Mouse (Mus musculus) MEL (cell line): Measurements from ENCODE around the gene Mapk10. TPM values are rescaled to one million over a fixed set of nuclear protein-coding genes. Genes with fewer than 3 reads are reported as not detected.

ENCODE experiments used
- DNase-seq: peaks from one replicate; pipeline ENCODE4 v3.0.0; 2011; ENCODE audit warnings: low read depth, low spot score
- H3K27ac ChIP-seq: 2 replicates; pipeline ENCODE4 v1.5.1; 2012; ENCODE audit warnings: low read depth, mild to moderate bottlenecking, control low read depth, low read length, moderate library complexity; ENCODE audit not compliant: control insufficient read depth
- H3K27me3 ChIP-seq, 2 experiments: fragments of 150-350 bp in 1 of 2; sonication (generic) in 1 of 2; 2 replicates each; pipeline ENCODE4 v1.6.1; 2012; ENCODE audit warnings: low read length in 2 of 2, mild to moderate bottlenecking in 2 of 2, improper control_type of control experiment in 1 of 2, moderate library complexity in 1 of 2; ENCODE audit not compliant: insufficient read depth in 2 of 2, control insufficient read depth in 1 of 2
- H3K36me3 ChIP-seq, 2 experiments: 2 replicates each; pipeline ENCODE4 v1.6.1; 2012 to 2014; ENCODE audit warnings: low read length in 2 of 2, improper control_type of control experiment in 1 of 2, inconsistent platforms in 1 of 2, mild to moderate bottlenecking in 1 of 2; ENCODE audit not compliant: insufficient read depth in 2 of 2, control insufficient read depth in 1 of 2
- H3K4me1 ChIP-seq, 2 experiments: fragments of 150-350 bp in 1 of 2; sonication (generic) in 1 of 2; 2 replicates each; pipeline ENCODE4 v1.6.1; 2012; ENCODE audit warnings: low read length in 2 of 2, improper control_type of control experiment in 1 of 2, mild to moderate bottlenecking in 1 of 2; ENCODE audit not compliant: insufficient read depth in 2 of 2, control insufficient read depth in 1 of 2
- H3K4me3 ChIP-seq, 2 experiments: fragments of 150-350 bp in 1 of 2; sonication (generic) in 1 of 2; 2 replicates each; pipeline ENCODE4 v1.5.1; 2012; ENCODE audit warnings: low read depth in 2 of 2, low read length in 2 of 2, mild to moderate bottlenecking in 2 of 2, moderate library complexity in 2 of 2, control low read depth in 1 of 2, improper control_type of control experiment in 1 of 2; ENCODE audit not compliant: control insufficient read depth in 1 of 2, insufficient read depth in 1 of 2
- H3K79me2 ChIP-seq: 2 replicates; pipeline ENCODE4 v1.6.1; 2012; ENCODE audit warnings: mild to moderate bottlenecking, low read length, moderate library complexity; ENCODE audit not compliant: control insufficient read depth, poor library complexity, insufficient read depth
- H3K9ac ChIP-seq: 2 replicates; pipeline ENCODE4 v1.6.1; 2012; ENCODE audit warnings: low read depth, mild to moderate bottlenecking, control low read depth, low read length, moderate library complexity; ENCODE audit not compliant: control insufficient read depth, poor library complexity, severe bottlenecking
- H3K9me3 ChIP-seq: fragments of 150-350 bp; sonication (generic); replicated peaks from 2 replicates; pipeline ENCODE4 v1.6.1; 2012; ENCODE audit warnings: mild to moderate bottlenecking, low read length, improper control_type of control experiment, moderate library complexity; ENCODE audit not compliant: insufficient read depth
- CHD1 ChIP-seq: IDR thresholded peaks from 2 replicates; pipeline ENCODE4 v1.6.1; 2012; ENCODE audit warnings: low read depth, mild to moderate bottlenecking, inconsistent platforms, low read length, improper control_type of control experiment
- CHD2 ChIP-seq: IDR thresholded peaks from 2 replicates; pipeline ENCODE4 v1.6.1; 2011; ENCODE audit warnings: low read length, improper control_type of control experiment
- E2F4 ChIP-seq: IDR thresholded peaks from 2 replicates; pipeline ENCODE4 v1.6.1; 2011; ENCODE audit warnings: low read depth, low read length, improper control_type of control experiment, borderline replicate concordance
- ELF1 ChIP-seq: IDR thresholded peaks from 2 replicates; pipeline ENCODE4 v1.6.1; 2014; ENCODE audit warnings: low read depth, mild to moderate bottlenecking, inconsistent platforms, low read length, improper control_type of control experiment, moderate library complexity
- GABPA ChIP-seq: IDR thresholded peaks from 2 replicates; pipeline ENCODE4 v1.6.1; 2012; ENCODE audit warnings: low read depth, mild to moderate bottlenecking, inconsistent platforms, low read length, improper control_type of control experiment, moderate library complexity
- GATA1 ChIP-seq: IDR thresholded peaks from 2 replicates; pipeline ENCODE4 v1.6.1; 2011; ENCODE audit warnings: low read depth, low read length, improper control_type of control experiment
- HCFC1 ChIP-seq: IDR thresholded peaks from 2 replicates; pipeline ENCODE4 v1.6.1; 2012; ENCODE audit warnings: low read depth, mild to moderate bottlenecking, inconsistent platforms, low read length, improper control_type of control experiment, moderate library complexity
- MAX ChIP-seq: IDR thresholded peaks from 2 replicates; pipeline ENCODE4 v1.6.1; 2011; ENCODE audit warnings: low read length, improper control_type of control experiment
- MXI1 ChIP-seq: IDR thresholded peaks from 2 replicates; pipeline ENCODE4 v1.6.1; 2011; ENCODE audit warnings: mild to moderate bottlenecking, low read depth, low read length, improper control_type of control experiment
- MYB ChIP-seq: IDR thresholded peaks from 2 replicates; pipeline ENCODE4 v1.6.1; 2011; ENCODE audit warnings: mild to moderate bottlenecking, low read depth, low read length, improper control_type of control experiment
- NELFE ChIP-seq: IDR thresholded peaks from 2 replicates; pipeline ENCODE4 v1.6.1; 2011; ENCODE audit warnings: low read depth, low read length, improper control_type of control experiment
- POLR2AphosphoS5 ChIP-seq: IDR thresholded peaks from 2 replicates; pipeline ENCODE4 v1.6.1; 2012; ENCODE audit warnings: low read depth, borderline replicate concordance, mild to moderate bottlenecking, inconsistent platforms, low read length, moderate library complexity, mixed read lengths
- RAD21 ChIP-seq: IDR thresholded peaks from 2 replicates; pipeline ENCODE4 v1.6.1; 2011; ENCODE audit warnings: mild to moderate bottlenecking, low read depth, low read length, improper control_type of control experiment
- RCOR1 ChIP-seq: IDR thresholded peaks from 2 replicates; pipeline ENCODE4 v1.6.1; 2012; ENCODE audit warnings: low read depth, mild to moderate bottlenecking, inconsistent platforms, low read length, improper control_type of control experiment
- SIN3A ChIP-seq: IDR thresholded peaks from 2 replicates; pipeline ENCODE4 v1.6.1; 2012; ENCODE audit warnings: low read length, improper control_type of control experiment, inconsistent platforms
- TBP ChIP-seq: IDR thresholded peaks from 2 replicates; pipeline ENCODE4 v1.8.0; 2011; ENCODE audit warnings: low read depth, low read length, improper control_type of control experiment
- UBTF ChIP-seq: IDR thresholded peaks from 2 replicates; pipeline ENCODE4 v1.6.1; 2012; ENCODE audit warnings: low read depth, mild to moderate bottlenecking, inconsistent platforms, low read length, improper control_type of control experiment, moderate library complexity, borderline replicate concordance; ENCODE audit not compliant: insufficient read depth
- USF1 ChIP-seq: IDR thresholded peaks from 2 replicates; pipeline ENCODE4 v1.6.1; 2014; ENCODE audit warnings: low read depth, mild to moderate bottlenecking, inconsistent platforms, low read length, improper control_type of control experiment, moderate library complexity
- ZC3H11A ChIP-seq: IDR thresholded peaks from 2 replicates; pipeline ENCODE4 v1.6.1; 2012; ENCODE audit warnings: low read depth, mild to moderate bottlenecking, inconsistent platforms, low read length, improper control_type of control experiment
- ZKSCAN1 ChIP-seq: IDR thresholded peaks from 2 replicates; pipeline ENCODE4 v1.6.1; 2012; ENCODE audit warnings: low read depth, mild to moderate bottlenecking, inconsistent platforms, low read length, improper control_type of control experiment, moderate library complexity
- ZNF384 ChIP-seq: IDR thresholded peaks from 2 replicates; pipeline ENCODE4 v1.6.1; 2012; ENCODE audit warnings: low read depth, mild to moderate bottlenecking, inconsistent platforms, low read length, improper control_type of control experiment
- polyA plus RNA-seq, 2 experiments: library from polyadenylated mRNA; stranded (reverse) in 1 of 2; unstranded in 1 of 2; fragments of >175 nt in 1 of 2; fragments of >200 nt in 1 of 2; gene quantifications; 2 replicates each; pipeline versions ENCODE4 v1.2.1 to v1.2.4; 2012; ENCODE audit warnings: low replicate concordance in 2 of 2, low read depth in 1 of 2; ENCODE audit not compliant: insufficient read length in 2 of 2, insufficient read depth in 1 of 2, missing spikeins in 1 of 2
- total RNA-seq: library from RNA; depleted of rRNA; stranded (reverse); fragments of 300-350 nt; gene quantifications from 2 replicates; pipeline ENCODE4 v1.2.3, GENCODE M21; 2012

The Mapk10 gene
- total and polyA plus RNA-seq, 3 experiments, result not detected

DNA sequence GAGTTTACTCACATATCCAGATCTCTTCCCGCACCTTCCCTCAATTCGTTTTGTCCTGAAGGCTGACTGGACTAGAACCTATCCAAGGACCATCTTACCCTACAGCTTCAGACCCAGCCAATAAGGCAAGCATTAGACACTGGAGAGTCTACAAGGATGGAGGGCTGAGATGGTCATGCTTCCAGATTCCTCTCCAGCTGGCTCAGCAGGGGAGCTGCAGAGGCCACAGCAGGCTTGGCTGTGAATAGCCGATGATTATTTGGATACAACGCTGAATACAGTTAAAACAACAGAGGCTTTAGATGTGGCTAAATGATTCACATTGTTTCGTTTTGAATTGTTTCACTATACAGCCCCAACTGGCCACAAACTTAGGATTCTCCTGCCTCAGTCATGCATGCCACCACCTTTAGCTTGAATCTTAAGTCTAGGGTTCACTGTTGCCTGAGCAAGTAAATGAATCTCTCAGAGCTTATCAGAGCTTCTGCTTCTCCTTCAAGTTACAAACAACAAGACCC is 108.2 kb downstream of the Mapk10 start:
- no peak for TF ChIP-seq ZKSCAN1
- TF ChIP-seq CHD1, result no peak
- TF ChIP-seq RCOR1, result no peak
- no peak for TF ChIP-seq SIN3A
- TF ChIP-seq GATA1, result no peak
- no peak for TF ChIP-seq ZNF384
- no peak for TF ChIP-seq CHD2
- no peak for TF ChIP-seq ELF1
- no peak for TF ChIP-seq MXI1
- TF ChIP-seq UBTF, result no peak
- TF ChIP-seq E2F4, result no peak
- no peak for TF ChIP-seq POLR2AphosphoS5
- no peak for TF ChIP-seq HCFC1
- no peak overlapping the region for H3K9ac ChIP-seq
- no peaks in the 10 kb centered on the region for H3K27me3 ChIP-seq
- no peaks in the 10 kb centered on the region for H3K9me3 ChIP-seq
- no peaks in the 10 kb centered on the region for H3K36me3 ChIP-seq
- no peaks in the 10 kb centered on the region for H3K79me2 ChIP-seq
- H3K4me3 ChIP-seq, result no peak overlapping the region
- H3K4me1 ChIP-seq, result no peaks in the 10 kb centered on the region
- no peak overlapping the region for H3K27ac ChIP-seq
- DNase-seq, result no peak

DNA sequence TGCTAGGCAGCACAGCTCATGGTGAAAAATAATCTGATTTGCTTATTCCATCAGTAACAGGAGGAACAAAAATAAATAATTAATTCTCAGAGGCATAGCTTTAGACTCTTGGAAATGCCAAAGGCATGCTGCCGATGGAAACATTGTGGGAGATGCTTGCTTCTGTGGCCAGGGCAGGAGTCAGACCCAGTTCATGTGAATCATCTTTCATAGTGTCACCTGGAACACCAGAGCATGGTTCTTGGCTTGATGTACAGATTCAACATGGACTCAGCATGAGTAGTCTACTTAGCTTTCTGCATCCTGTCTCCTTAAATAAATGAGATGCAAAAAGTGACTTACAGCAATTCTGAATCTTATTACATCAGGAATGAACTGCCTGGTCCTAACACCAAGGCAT is 109.0 kb downstream of the Mapk10 start:
- no peaks in the 10 kb centered on the region for H3K4me1 ChIP-seq
- H3K9me3 ChIP-seq, result no peaks in the 10 kb centered on the region
- no peaks in the 10 kb centered on the region for H3K79me2 ChIP-seq
- TF ChIP-seq ZC3H11A (no peak), GABPA (no peak), POLR2AphosphoS5 (no peak), ELF1 (no peak), SIN3A (no peak), UBTF (no peak), TBP (no peak), MYB (no peak), E2F4 (no peak), NELFE (no peak), MAX (no peak), CHD1 (no peak), RAD21 (no peak), USF1 (no peak)
- DNase-seq, result no peak
- no peak overlapping the region for H3K9ac ChIP-seq
- no peaks in the 10 kb centered on the region for H3K36me3 ChIP-seq
- no peak overlapping the region for H3K4me3 ChIP-seq
- no peak overlapping the region for H3K27ac ChIP-seq
- H3K27me3 ChIP-seq, result no peaks in the 10 kb centered on the region
